Mouse (Mus musculus): ENCODE results near the gene Eid2. TPM values are rescaled to one million over a fixed set of nuclear protein-coding genes. Genes with fewer than 3 reads are reported as not detected.

The Eid2 gene
- polyA plus RNA-seq, 1 experiment from 2014 or later: 19.9 TPM

DNA sequence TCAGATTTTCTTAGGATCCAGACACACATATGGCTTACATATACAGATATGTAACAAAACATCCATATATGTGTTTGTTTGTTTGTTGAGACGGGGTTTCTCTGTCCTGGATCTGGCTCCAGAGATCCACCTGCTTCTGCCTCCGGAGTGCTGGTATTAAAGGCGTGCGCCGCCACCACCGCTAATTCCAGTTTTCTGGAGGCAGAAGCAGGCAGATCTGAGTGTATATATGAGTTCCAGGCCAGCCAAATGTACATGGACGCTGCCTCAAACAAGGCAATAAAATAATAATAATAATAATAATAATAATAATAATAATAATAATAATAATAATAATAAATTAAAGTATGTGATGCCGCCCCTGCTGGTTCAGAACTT lies 9.5 kb downstream of the Eid2 start:
- Histone ChIP-seq H3K36me3 (replicated peaks; ENCODE audit: control insufficient read depth, insufficient read depth, low read depth, low read length) (no peaks in the 10 kb centered on the region), H3K27ac (replicated peaks; ENCODE audit: low read depth, low read length) (no peak overlapping the region), H3K9me3 (replicated peaks; ENCODE audit: control insufficient read depth, low read length) (no peaks in the 10 kb centered on the region), H3K27me3 (ENCODE audit: control insufficient read depth, insufficient read depth, low read length) (no peaks in the 10 kb centered on the region), H3K9ac (replicated peaks; ENCODE audit: low read length) (no peak overlapping the region), H3K4me2 (ENCODE audit: low read depth, low read length) (no peak overlapping the region; the same call in 1 of the 2 replicates), H3K4me1 (ENCODE audit: control insufficient read depth, insufficient read depth, low read length) (no peaks in the 10 kb centered on the region), H3K4me3 (ENCODE audit: low read depth, low read length) (peak overlapping the region; percentile 59)
- 58% methylated on average over 8 of the region's 8 CpGs for WGBS
- DNase-seq (ENCODE audit: low spot score): no peak
- no peak for ATAC-seq (replicated peaks; ENCODE audit: insufficient number of reproducible peaks, low FRiP score, low TSS enrichment, low read depth)

DNA sequence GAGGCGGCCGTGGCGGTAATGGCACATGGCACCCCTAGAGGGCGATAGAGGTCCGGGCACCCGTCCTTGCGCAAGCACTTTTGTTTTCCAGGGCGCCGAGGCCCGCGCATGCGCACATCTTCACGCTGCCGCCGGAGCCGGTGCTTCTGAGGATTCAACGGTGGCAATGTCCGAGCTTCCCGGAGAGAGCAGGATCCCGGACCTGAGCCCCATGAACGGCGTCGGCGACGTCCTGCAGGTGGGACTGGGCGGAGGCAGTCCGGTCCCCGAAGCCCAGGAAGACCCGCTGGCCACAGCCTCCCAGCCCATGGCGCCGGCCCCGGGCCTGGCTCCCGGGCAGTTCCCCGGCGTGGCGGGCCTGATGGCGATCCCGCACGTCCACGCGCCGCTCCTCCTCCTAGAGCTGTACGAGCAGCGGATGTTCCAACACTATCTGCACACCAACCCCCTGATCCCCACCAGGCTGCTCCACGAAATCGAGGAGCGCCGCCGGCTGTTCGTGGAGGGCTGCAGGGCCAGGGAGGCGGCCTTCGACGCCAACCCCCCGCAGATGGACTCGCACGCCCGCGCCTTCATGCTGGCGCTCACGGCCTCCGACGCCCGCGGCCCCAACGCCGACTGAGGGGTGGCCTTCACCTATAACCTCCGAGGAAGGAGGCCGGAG lies 10.1 kb downstream of the Eid2 start, which contains the start of gene Eid2b:
Gene Eid2b (plus strand): TSS at position 125 of the 664 bp plus-strand sequence.
- peak; percentile 95 for DNase-seq (ENCODE audit: low spot score)
- Histone ChIP-seq H3K36me3 (replicated peaks; ENCODE audit: control insufficient read depth, insufficient read depth, low read depth, low read length) (no peaks in the 10 kb centered on the region), H3K27me3 (ENCODE audit: control insufficient read depth, insufficient read depth, low read length) (no peaks in the 10 kb centered on the region), H3K9ac (replicated peaks; ENCODE audit: low read length) (peak within 1 kb of the TSS; percentile 90), H3K4me1 (ENCODE audit: control insufficient read depth, insufficient read depth, low read length) (no peaks in the 10 kb centered on the region), H3K27ac (replicated peaks; ENCODE audit: low read depth, low read length) (peak within 1 kb of the TSS; percentile 52; the same call in 1 of the 2 replicates), H3K4me3 (ENCODE audit: low read depth, low read length) (peak within 1 kb of the TSS; percentile 59), H3K9me3 (replicated peaks; ENCODE audit: control insufficient read depth, low read length) (no peaks in the 10 kb centered on the region), H3K4me2 (ENCODE audit: low read depth, low read length) (peak within 1 kb of the TSS; percentile 85)
- WGBS: 3% methylated on average over 67 of the region's 68 CpGs
- peak; percentile 79 for ATAC-seq (replicated peaks; ENCODE audit: insufficient number of reproducible peaks, low FRiP score, low TSS enrichment, low read depth)

DNA sequence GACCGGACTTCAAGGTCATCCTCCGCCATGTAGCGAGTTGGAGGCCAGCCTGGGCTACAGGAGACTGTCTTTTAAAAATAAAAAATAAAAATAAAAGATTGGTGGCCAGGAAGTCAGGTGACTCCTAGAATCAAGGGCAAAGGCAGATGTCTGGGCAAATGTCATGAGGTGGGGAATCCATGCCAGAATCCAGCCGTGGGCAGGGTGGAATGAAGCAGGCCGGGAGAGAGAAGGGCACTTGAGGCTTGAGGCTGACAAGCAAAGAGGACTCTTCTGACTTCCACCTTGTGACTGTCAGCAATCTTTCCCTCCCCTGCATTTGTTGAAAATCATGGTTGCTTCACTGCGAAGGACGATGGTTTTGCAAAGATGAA lies 10.6 kb downstream of the Eid2 start:
- H3K4me2 ChIP-seq (ENCODE audit: low read depth, low read length): peak overlapping the region; percentile 85
- H3K27ac ChIP-seq (replicated peaks; ENCODE audit: low read depth, low read length): 0 out of 2 replicates have a peak overlapping the region, but pooled peaks have one; percentile 52
- no peaks in the 10 kb centered on the region for H3K4me1 ChIP-seq (ENCODE audit: control insufficient read depth, insufficient read depth, low read length)
- 88% methylated on average over 7 of the region's 7 CpGs for WGBS
- peak overlapping the region; percentile 90 for H3K9ac ChIP-seq (replicated peaks; ENCODE audit: low read length)
- peak overlapping the region; percentile 59 for H3K4me3 ChIP-seq (ENCODE audit: low read depth, low read length)
- ATAC-seq (replicated peaks; ENCODE audit: insufficient number of reproducible peaks, low FRiP score, low TSS enrichment, low read depth) (0 out of 2 replicates have a peak, but pooled peaks have one; percentile 14), DNase-seq (ENCODE audit: low spot score) (no peak)
- no peaks in the 10 kb centered on the region for H3K9me3 ChIP-seq (replicated peaks; ENCODE audit: control insufficient read depth, low read length)
- H3K27me3 ChIP-seq (ENCODE audit: control insufficient read depth, insufficient read depth, low read length): no peaks in the 10 kb centered on the region
- no peaks in the 10 kb centered on the region for H3K36me3 ChIP-seq (replicated peaks; ENCODE audit: control insufficient read depth, insufficient read depth, low read depth, low read length)

DNA sequence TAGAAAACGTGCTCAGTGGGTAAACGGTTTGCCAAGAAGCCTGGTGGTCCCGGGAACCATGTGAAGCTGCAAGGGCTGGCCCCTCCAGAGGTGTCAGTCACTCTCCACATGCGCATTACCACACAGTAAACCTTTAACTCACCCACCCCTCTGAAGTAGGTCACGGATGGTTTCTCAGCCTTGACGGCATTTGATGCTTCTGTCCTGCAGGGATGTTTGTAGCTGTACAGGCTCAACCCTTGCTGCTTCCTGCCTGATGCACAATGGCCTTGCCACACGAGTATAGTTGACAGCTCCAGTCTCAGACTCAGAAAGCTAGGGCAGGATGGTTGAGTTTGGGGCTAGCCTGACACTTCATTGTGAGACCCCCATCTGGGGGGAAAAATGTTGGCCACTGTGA lies 12.9 kb downstream of the Eid2 start:
- Histone ChIP-seq H3K9me3 (replicated peaks; ENCODE audit: control insufficient read depth, low read length) (no peaks in the 10 kb centered on the region), H3K4me3 (ENCODE audit: low read depth, low read length) (no peak overlapping the region), H3K27me3 (ENCODE audit: control insufficient read depth, insufficient read depth, low read length) (no peaks in the 10 kb centered on the region), H3K9ac (replicated peaks; ENCODE audit: low read length) (no peak overlapping the region), H3K36me3 (replicated peaks; ENCODE audit: control insufficient read depth, insufficient read depth, low read depth, low read length) (no peaks in the 10 kb centered on the region), H3K4me2 (ENCODE audit: low read depth, low read length) (no peak overlapping the region), H3K27ac (replicated peaks; ENCODE audit: low read depth, low read length) (no peak overlapping the region), H3K4me1 (ENCODE audit: control insufficient read depth, insufficient read depth, low read length) (no peaks in the 10 kb centered on the region)
- ATAC-seq (replicated peaks; ENCODE audit: insufficient number of reproducible peaks, low FRiP score, low TSS enrichment, low read depth) (no peak), DNase-seq (ENCODE audit: low spot score) (no peak)
- WGBS: 79% methylated on average over 7 of the region's 7 CpGs

DNA sequence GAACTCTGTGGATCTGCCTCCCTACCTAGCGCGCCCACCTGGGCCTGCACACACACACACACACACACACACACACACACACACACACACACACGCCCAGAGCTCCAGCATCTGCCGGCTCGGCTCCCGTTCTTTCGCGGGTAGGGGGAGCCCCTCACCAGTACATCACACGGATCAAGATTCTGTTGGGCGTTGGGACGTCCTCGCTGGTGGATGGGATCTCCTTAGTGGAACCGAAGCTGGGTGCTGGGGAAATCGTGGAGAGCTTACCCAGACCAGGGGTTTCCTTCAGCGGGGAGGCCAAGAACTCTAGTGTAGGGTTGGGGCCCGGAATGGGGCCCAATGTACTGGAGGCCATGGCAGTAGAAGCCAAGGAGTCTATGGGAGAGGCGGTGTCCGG lies 22.5 kb downstream of the Eid2 start:
- WGBS: 2% methylated on average over 17 of the region's 18 CpGs
- H3K9me3 ChIP-seq (replicated peaks; ENCODE audit: control insufficient read depth, low read length): no peaks in the 10 kb centered on the region
- no peak overlapping the region for H3K27ac ChIP-seq (replicated peaks; ENCODE audit: low read depth, low read length)
- H3K9ac ChIP-seq (replicated peaks; ENCODE audit: low read length): no peak overlapping the region
- no peaks in the 10 kb centered on the region for H3K36me3 ChIP-seq (replicated peaks; ENCODE audit: control insufficient read depth, insufficient read depth, low read depth, low read length)
- H3K4me1 ChIP-seq (ENCODE audit: control insufficient read depth, insufficient read depth, low read length): no peaks in the 10 kb centered on the region; the same call in 1 of the 2 replicates
- ATAC-seq (replicated peaks; ENCODE audit: insufficient number of reproducible peaks, low FRiP score, low TSS enrichment, low read depth) (no peak), DNase-seq (ENCODE audit: low spot score) (peak; percentile 30)
- peak overlapping the region; percentile 32 for H3K4me2 ChIP-seq (ENCODE audit: low read depth, low read length)
- peaks cover 53% of the 10 kb centered on the region for H3K27me3 ChIP-seq (ENCODE audit: control insufficient read depth, insufficient read depth, low read length)
- H3K4me3 ChIP-seq (ENCODE audit: low read depth, low read length): peak overlapping the region; percentile 21

DNA sequence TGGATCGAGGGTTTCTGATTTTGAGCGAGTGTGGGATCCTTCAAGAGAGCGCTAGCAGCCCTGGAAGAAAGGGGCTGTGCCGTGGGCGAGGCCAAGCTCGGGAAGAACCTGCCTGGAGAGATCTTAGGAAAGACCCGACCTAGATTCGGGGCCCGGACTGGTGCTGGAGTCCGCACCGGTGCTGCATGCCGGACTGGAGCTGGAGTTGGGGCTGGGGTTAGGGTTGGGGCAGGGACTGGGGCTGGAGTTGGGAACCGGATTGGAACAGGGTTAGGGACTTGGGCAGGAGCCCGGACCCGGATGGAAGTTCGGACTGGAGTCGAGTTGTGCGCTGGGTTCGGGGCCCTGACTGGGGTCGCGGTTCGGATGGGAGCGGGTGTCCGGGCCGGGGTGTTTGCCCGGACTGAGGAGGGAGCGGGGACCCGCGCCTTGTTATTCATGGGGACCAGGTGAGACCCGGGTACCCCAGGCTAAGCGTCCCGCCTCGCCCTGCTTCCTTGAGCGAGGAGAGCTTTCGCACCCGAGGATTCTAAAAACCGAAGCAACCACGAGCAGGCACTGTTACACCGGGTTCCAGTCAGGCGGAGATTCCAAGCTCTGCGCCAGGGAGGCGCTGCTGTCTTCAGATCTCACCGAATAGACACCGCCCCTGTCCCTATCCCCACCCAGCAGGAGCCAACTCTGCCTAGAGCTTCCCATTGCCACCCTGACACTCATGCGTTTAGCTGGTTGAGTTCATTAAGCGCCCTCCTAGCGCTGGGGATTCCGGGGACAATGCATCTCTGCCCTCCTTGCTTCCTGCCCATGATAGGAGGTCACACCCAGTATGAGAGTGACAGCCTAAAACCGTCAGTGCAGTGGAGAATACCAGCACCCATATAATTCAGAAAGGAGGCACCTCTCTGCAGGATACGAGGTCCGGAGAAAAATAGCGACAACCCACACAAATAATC lies 23.2 kb downstream of the Eid2 start, which contains the start of gene Selenov:
Gene Selenov (minus strand): TSS at position 549 of the 953 bp plus-strand sequence.
- no peaks in the 10 kb centered on the region for H3K9me3 ChIP-seq (replicated peaks; ENCODE audit: control insufficient read depth, low read length)
- H3K36me3 ChIP-seq (replicated peaks; ENCODE audit: control insufficient read depth, insufficient read depth, low read depth, low read length): no peaks in the 10 kb centered on the region
- ATAC-seq (replicated peaks; ENCODE audit: insufficient number of reproducible peaks, low FRiP score, low TSS enrichment, low read depth): peak; percentile 16; the same call in 1 of the 2 replicates
- H3K9ac ChIP-seq (replicated peaks; ENCODE audit: low read length): no peak within 1 kb of the TSS
- no peak within 1 kb of the TSS for H3K27ac ChIP-seq (replicated peaks; ENCODE audit: low read depth, low read length)
- H3K4me3 ChIP-seq (ENCODE audit: low read depth, low read length): peak within 1 kb of the TSS; percentile 21
- H3K4me2 ChIP-seq (ENCODE audit: low read depth, low read length): peak within 1 kb of the TSS; percentile 32
- H3K4me1 ChIP-seq (ENCODE audit: control insufficient read depth, insufficient read depth, low read length): no peaks in the 10 kb centered on the region; the same call in 1 of the 2 replicates
- WGBS: 1% methylated on average over 52 of the region's 52 CpGs
- DNase-seq (ENCODE audit: low spot score): peak; percentile 54
- peaks cover 57% of the 10 kb centered on the region for H3K27me3 ChIP-seq (ENCODE audit: control insufficient read depth, insufficient read depth, low read length)

DNA sequence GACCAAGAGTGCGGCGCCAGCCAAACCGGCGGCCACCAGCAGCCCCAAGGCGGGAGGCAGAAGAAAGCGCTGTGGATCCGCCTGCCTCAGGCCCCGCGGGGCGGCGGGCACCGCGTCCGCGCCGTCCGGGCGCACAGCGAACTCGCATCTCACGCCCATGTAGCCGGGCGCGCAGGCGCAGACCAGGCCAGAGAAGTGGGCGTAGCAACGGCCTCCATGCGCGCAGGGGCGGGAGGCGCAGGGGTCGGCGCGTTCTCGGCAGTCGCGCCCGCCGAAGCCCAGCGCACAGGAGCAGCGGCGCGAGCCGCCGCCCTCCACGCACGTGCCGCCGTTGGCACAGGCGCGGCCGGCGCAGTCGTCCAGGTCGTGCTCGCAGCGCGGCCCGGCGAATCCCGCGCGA lies 26.8 kb downstream of the Eid2 start:
- peak overlapping the region; percentile 52 for H3K9ac ChIP-seq (replicated peaks; ENCODE audit: low read length)
- WGBS: 3% methylated on average over 59 of the region's 63 CpGs
- peaks cover 64% of the 10 kb centered on the region for H3K27me3 ChIP-seq (ENCODE audit: control insufficient read depth, insufficient read depth, low read length)
- H3K4me3 ChIP-seq (ENCODE audit: low read depth, low read length): peak overlapping the region; percentile 46
- H3K27ac ChIP-seq (replicated peaks; ENCODE audit: low read depth, low read length): no peak overlapping the region
- ATAC-seq (replicated peaks; ENCODE audit: insufficient number of reproducible peaks, low FRiP score, low TSS enrichment, low read depth) (peak; percentile 58), DNase-seq (ENCODE audit: low spot score) (peak; percentile 87)
- H3K9me3 ChIP-seq (replicated peaks; ENCODE audit: control insufficient read depth, low read length): no peaks in the 10 kb centered on the region
- no peaks in the 10 kb centered on the region for H3K36me3 ChIP-seq (replicated peaks; ENCODE audit: control insufficient read depth, insufficient read depth, low read depth, low read length)
- H3K4me2 ChIP-seq (ENCODE audit: low read depth, low read length): peak overlapping the region; percentile 86
- no peaks in the 10 kb centered on the region; the same call in 1 of the 2 replicates for H3K4me1 ChIP-seq (ENCODE audit: control insufficient read depth, insufficient read depth, low read length)
